Mouse (Mus musculus) forebrain, embryonic 11.5 days (tissue): ENCODE measurements at regions not wholly inside any gene's neighbourhood (a gene's known extent, or its start where the extent isn't known, plus 50 kb on each side); places are given as distances from the start of the nearest gene placed in this dataset.

Experiments used
- ATAC-seq: fragments of 200-750 bp; cut with Nextera tagmentation; replicated peaks from 2 replicates; pipeline ENCODE4 v1.8.0; 2017; ENCODE audit warnings: moderate TSS enrichment; ENCODE audit not compliant: low FRiP score
- DNase-seq: peaks from one replicate; pipeline ENCODE4 v3.0.0-alpha.2; 2017; ENCODE audit warnings: low spot score
- H3K27ac ChIP-seq: fragments of 300-500 bp; sonication (generic); 2 replicates; pipeline ENCODE4 v1.5.1; 2014; ENCODE audit warnings: low read depth, low read length
- H3K27me3 ChIP-seq: fragments of 300-500 bp; sonication (generic); 2 replicates; pipeline ENCODE4 v1.6.1; 2014; ENCODE audit warnings: mild to moderate bottlenecking, low read length, mixed read lengths; ENCODE audit not compliant: control insufficient read depth, insufficient read depth
- H3K36me3 ChIP-seq: fragments of 300-500 bp; sonication (generic); 2 replicates; pipeline ENCODE4 v1.6.1; 2014; ENCODE audit warnings: mild to moderate bottlenecking, low read length, moderate library complexity, mixed read lengths; ENCODE audit not compliant: control insufficient read depth, insufficient read depth
- H3K4me1 ChIP-seq: fragments of 300-500 bp; sonication (generic); replicated peaks from 2 replicates; pipeline ENCODE4 v1.6.1; 2014; ENCODE audit warnings: low read length, mixed read lengths; ENCODE audit not compliant: control insufficient read depth, insufficient read depth
- H3K4me2 ChIP-seq: fragments of 300-500 bp; sonication (generic); 2 replicates; pipeline ENCODE4 v1.6.1; 2014; ENCODE audit warnings: low read depth, mild to moderate bottlenecking, low read length, moderate library complexity, mixed read lengths; ENCODE audit not compliant: severe bottlenecking
- H3K4me3 ChIP-seq: fragments of 300-500 bp; sonication (generic); 2 replicates; pipeline ENCODE4 v1.5.1; 2014; ENCODE audit warnings: low read depth, low read length
- H3K9ac ChIP-seq: fragments of 300-500 bp; sonication (generic); 2 replicates; pipeline ENCODE4 v1.6.1; 2014; ENCODE audit warnings: low read length
- H3K9me3 ChIP-seq: fragments of 300-500 bp; sonication (generic); 2 replicates; pipeline ENCODE4 v1.6.1; 2016; ENCODE audit warnings: low read length, mixed read lengths; ENCODE audit not compliant: control insufficient read depth
- WGBS: fragments of 180-500 bp; shearing (Covaris S2); extraction: QIAGEN DNeasy Blood & Tissue Kit; methylation state at CpG from one replicate; pipeline ENCODE4 v1.1.7; 2014; 5-methylcytosine and 5-hydroxymethylcytosine counted together

- no peaks in the 10 kb centered on the region for H3K9me3 ChIP-seq
- H3K9ac ChIP-seq, result no peak overlapping the region
- H3K4me2 ChIP-seq, result no peak overlapping the region
- H3K27ac ChIP-seq, result no peak overlapping the region
- 90% methylated on average over 8 of the region's 8 CpGs for WGBS
- H3K4me3 ChIP-seq, result no peak overlapping the region
- DNase-seq (no peak), ATAC-seq (no peak)
- H3K4me1 ChIP-seq, result no peaks in the 10 kb centered on the region
- H3K36me3 ChIP-seq, result no peaks in the 10 kb centered on the region
- H3K27me3 ChIP-seq, result no peaks in the 10 kb centered on the region
These were observed 124.8 kb upstream of the Hes1 start for GRCm38 (mm10) chr16:29939331-29939850.

GRCm38 (mm10) chr16:29939869-29940707, 124.1 kb upstream of the Hes1 start:
- H3K9me3 ChIP-seq, result no peaks in the 10 kb centered on the region
- H3K27ac ChIP-seq, result no peak overlapping the region
- ATAC-seq, result no peak
- H3K9ac ChIP-seq, result no peak overlapping the region
- DNase-seq, result no peak
- H3K4me2 ChIP-seq, result no peak overlapping the region
- no peaks in the 10 kb centered on the region for H3K27me3 ChIP-seq
- no peak overlapping the region for H3K4me3 ChIP-seq
- peaks cover 3% of the 10 kb centered on the region for H3K4me1 ChIP-seq
- H3K36me3 ChIP-seq, result no peaks in the 10 kb centered on the region
- 82% methylated on average over 12 of the region's 12 CpGs for WGBS

- H3K4me3 ChIP-seq, result no peak overlapping the region
- H3K9me3 ChIP-seq, result no peaks in the 10 kb centered on the region; the same call in 1 of the 2 replicates
- no peak overlapping the region for H3K4me2 ChIP-seq
- peaks cover 14% of the 10 kb centered on the region for H3K4me1 ChIP-seq
- no peak overlapping the region for H3K9ac ChIP-seq
- no peak overlapping the region for H3K27ac ChIP-seq
- H3K36me3 ChIP-seq, result no peaks in the 10 kb centered on the region
- 68% methylated on average over 7 of the region's 7 CpGs for WGBS
- no peaks in the 10 kb centered on the region for H3K27me3 ChIP-seq
- DNase-seq (no peak), ATAC-seq (no peak)
These were observed 122.1 kb upstream of the Hes1 start for GRCm38 (mm10) chr16:29942111-29942510.

- Histone ChIP-seq H3K27me3 (no peaks in the 10 kb centered on the region), H3K4me1 (peaks cover 14% of the 10 kb centered on the region), H3K9ac (no peak overlapping the region), H3K4me2 (no peak overlapping the region), H3K4me3 (no peak overlapping the region), H3K36me3 (no peaks in the 10 kb centered on the region), H3K9me3 (no peaks in the 10 kb centered on the region; the same call in 1 of the 2 replicates), H3K27ac (no peak overlapping the region)
- WGBS, result 86% methylated on average over 10 of the region's 10 CpGs
- DNase-seq, result no peak
- no peak for ATAC-seq
These were observed 120.0 kb upstream of the Hes1 start for GRCm38 (mm10) chr16:29943963-29944860.

- Histone ChIP-seq H3K9me3 (no peaks in the 10 kb centered on the region; the same call in 1 of the 2 replicates), H3K36me3 (no peaks in the 10 kb centered on the region), H3K27me3 (no peaks in the 10 kb centered on the region), H3K4me1 (peaks cover 14% of the 10 kb centered on the region), H3K4me2 (no peak overlapping the region), H3K27ac (no peak overlapping the region), H3K9ac (no peak overlapping the region), H3K4me3 (no peak overlapping the region)
- DNase-seq (no peak), ATAC-seq (no peak)
- WGBS, result 59% methylated on average over 5 of the region's 5 CpGs
These were observed 119.2 kb upstream of the Hes1 start for GRCm38 (mm10) chr16:29944966-29945365.

GRCm38 (mm10) chr16:29945376-29945890, 118.8 kb upstream of the Hes1 start:
- Histone ChIP-seq H3K4me3 (peak overlapping the region; percentile 30), H3K27me3 (no peaks in the 10 kb centered on the region), H3K4me1 (peaks cover 14% of the 10 kb centered on the region), H3K4me2 (peak overlapping the region; percentile 80), H3K27ac (peak overlapping the region; percentile 53; the same call in 1 of the 2 replicates), H3K36me3 (no peaks in the 10 kb centered on the region), H3K9ac (peak overlapping the region; percentile 69), H3K9me3 (no peaks in the 10 kb centered on the region; the same call in 1 of the 2 replicates)
- DNase-seq (no peak), ATAC-seq (0 out of 2 replicates have a peak, but pooled peaks have one; percentile 43)
- 15% methylated on average over 9 of the region's 9 CpGs for whole genome bisulfite sequencing

GRCm38 (mm10) chr16:29945891-29946598, 118.1 kb upstream of the Hes1 start:
- Histone ChIP-seq H3K9me3 (no peaks in the 10 kb centered on the region; the same call in 1 of the 2 replicates), H3K4me1 (peaks cover 14% of the 10 kb centered on the region), H3K9ac (peak overlapping the region; percentile 69), H3K36me3 (no peaks in the 10 kb centered on the region), H3K27ac (peak overlapping the region; percentile 53; the same call in 1 of the 2 replicates), H3K4me3 (peak overlapping the region; percentile 30), H3K4me2 (peak overlapping the region; percentile 80), H3K27me3 (no peaks in the 10 kb centered on the region)
- WGBS, result 2% methylated on average over 39 of the region's 39 CpGs
- ATAC-seq, result peak; percentile 81
- DNase-seq, result peak; percentile 75

- Histone ChIP-seq H3K4me2 (no peak overlapping the region), H3K4me3 (no peak overlapping the region), H3K4me1 (peaks cover 14% of the 10 kb centered on the region), H3K9ac (no peak overlapping the region), H3K27ac (no peak overlapping the region), H3K9me3 (no peaks in the 10 kb centered on the region; the same call in 1 of the 2 replicates), H3K27me3 (no peaks in the 10 kb centered on the region), H3K36me3 (no peaks in the 10 kb centered on the region)
- ATAC-seq, result no peak
- no peak for DNase-seq
- WGBS, result 92% methylated on average over 5 of the region's 5 CpGs
These were observed 117.2 kb upstream of the Hes1 start for GRCm38 (mm10) chr16:29946966-29947365.
